Mouse (Mus musculus): ENCODE results near the gene Ap5m1.

- TF ChIP-seq CTCF (conservative IDR thresholded peaks at IDR 0.05; ENCODE audit: insufficient read depth, insufficient read length, low read depth, low read length): peak; percentile 72
- TF ChIP-seq POLR2A (IDR thresholded peaks at IDR 0.05; ENCODE audit: low read depth, low read length): no peak
Observed at GRCm38 (mm10) chr14:49118381-49118780, 52.5 kb downstream of the Ap5m1 start.

Measured in kidney, adult 2 months (tissue).